In genomic region chr2:26908710-26909386, GRCm38 (mm10) we compare ENCODE assay signal across 7 mouse cellular contexts. TPM values are rescaled to one million over a fixed set of nuclear protein-coding genes. Genes with fewer than 3 reads are reported as not detected.
DNase-seq lines count a peak whose midpoint lies in the region; ATAC-seq lines count a peak whose summit lies in the region.

No protein-coding gene starts in this region.

- 68% methylated on average over 18 of the region's 18 CpGs for WGBS in lung, embryonic 16.5 days
- 90% methylated on average over 18 of the region's 18 CpGs for WGBS in forebrain, embryonic 13.5 days
- 56% methylated on average over 18 of the region's 18 CpGs for WGBS in liver, embryonic 13.5 days (ENCODE audit: insufficient replicate concordance)

- H3K4me3 ChIP-seq in lung, embryonic 16.5 days (ENCODE audit: low read length), result peak overlapping the region; percentile 75
- peak overlapping the region; percentile 90 for H3K4me3 ChIP-seq in forebrain, embryonic 13.5 days
- H3K4me3 ChIP-seq in liver, embryonic 13.5 days (replicated peaks), result peak overlapping the region; percentile 77

- ATAC-seq in lung, embryonic 16.5 days (ENCODE audit: low read depth), result no peak
- ATAC-seq in forebrain, embryonic 13.5 days, result no peak
- ATAC-seq in liver, embryonic 13.5 days (ENCODE audit: low read depth), result no peak

- peak overlapping the region; percentile 76 for H3K4me2 ChIP-seq in lung, embryonic 16.5 days (ENCODE audit: low read depth, low read length)
- peak overlapping the region; percentile 86 for H3K4me2 ChIP-seq in forebrain, embryonic 13.5 days
- H3K4me2 ChIP-seq in liver, embryonic 13.5 days, result peak overlapping the region; percentile 97

- H3K36me3 ChIP-seq in lung, embryonic 16.5 days (ENCODE audit: control insufficient read depth, insufficient read depth, low read length), result peaks cover 43% of the 10 kb centered on the region
- peaks cover 70% of the 10 kb centered on the region for H3K36me3 ChIP-seq in forebrain, embryonic 13.5 days (ENCODE audit: poor library complexity, severe bottlenecking)
- H3K36me3 ChIP-seq in liver, embryonic 13.5 days, result peaks cover 76% of the 10 kb centered on the region

- peaks cover 22% of the 10 kb centered on the region for H3K4me1 ChIP-seq in lung, embryonic 16.5 days (replicated peaks; ENCODE audit: control insufficient read depth, insufficient read depth, low read length)
- H3K4me1 ChIP-seq in forebrain, embryonic 13.5 days, result peaks cover 46% of the 10 kb centered on the region
- H3K4me1 ChIP-seq in liver, embryonic 13.5 days (replicated peaks), result peaks cover 61% of the 10 kb centered on the region

- H3K27ac ChIP-seq in lung, embryonic 16.5 days (ENCODE audit: low read length), result no peak overlapping the region
- no peak overlapping the region for H3K27ac ChIP-seq in forebrain, embryonic 13.5 days
- peak overlapping the region; percentile 16; the same call in 1 of the 2 replicates for H3K27ac ChIP-seq in liver, embryonic 13.5 days

- no peak for DNase-seq in lung, adult 18-20 months
- no peak for DNase-seq in liver, embryonic 13.5 days
- peak; percentile 42 for DNase-seq in thymus, postnatal 25 days
- DNase-seq in embryo, embryonic 10 days (ENCODE audit: low spot score), result no peak
- DNase-seq in right cerebral cortex, postnatal 10 days (ENCODE audit: low spot score in 2 of 2), result no peak

- H3K27me3 ChIP-seq in lung, embryonic 16.5 days (ENCODE audit: control insufficient read depth, insufficient read depth, low read depth, low read length), result no peaks in the 10 kb centered on the region
- H3K27me3 ChIP-seq in forebrain, embryonic 13.5 days, result no peaks in the 10 kb centered on the region
- H3K27me3 ChIP-seq in liver, embryonic 13.5 days, result no peaks in the 10 kb centered on the region

- no peaks in the 10 kb centered on the region for H3K9me3 ChIP-seq in lung, embryonic 16.5 days (ENCODE audit: control insufficient read depth, low read length)
- H3K9me3 ChIP-seq in forebrain, embryonic 13.5 days (replicated peaks), result no peaks in the 10 kb centered on the region
- H3K9me3 ChIP-seq in liver, embryonic 13.5 days (replicated peaks), result no peaks in the 10 kb centered on the region

- peak overlapping the region; percentile 91 for H3K9ac ChIP-seq in lung, embryonic 16.5 days (ENCODE audit: low read length)
- H3K9ac ChIP-seq in forebrain, embryonic 13.5 days, result peak overlapping the region; percentile 90
- peak overlapping the region; percentile 90 for H3K9ac ChIP-seq in liver, embryonic 13.5 days

RNA-seq across cellular contexts. Expression of gene Med22, which starts 1.6 kb away (rescaled TPM):
- polyA plus RNA-seq in lung, embryonic 16.5 days (2015; fragmentation: Nextera tagmentation; extraction: Ambion mirVana), result 48.5 and 49.1 TPM in 2 replicates
- 168 and 187 TPM in 2 replicates for polyA plus RNA-seq in forebrain, embryonic 13.5 days (2015; fragmentation: Nextera tagmentation; extraction: Ambion mirVana)
- polyA plus RNA-seq in liver, embryonic 13.5 days (2015; fragmentation: Nextera tagmentation; extraction: Ambion mirVana), result 24.6 and 25.9 TPM in 2 replicates

RNA-seq across cellular contexts. Expression of gene Rpl7a, which starts 1.7 kb away (rescaled TPM):
- polyA plus RNA-seq in lung, embryonic 16.5 days (2015; fragmentation: Nextera tagmentation; extraction: Ambion mirVana), result 578 and 617 TPM in 2 replicates
- polyA plus RNA-seq in forebrain, embryonic 13.5 days (2015; fragmentation: Nextera tagmentation; extraction: Ambion mirVana), result 620 and 639 TPM in 2 replicates
- 557 and 577 TPM in 2 replicates for polyA plus RNA-seq in liver, embryonic 13.5 days (2015; fragmentation: Nextera tagmentation; extraction: Ambion mirVana)

RNA-seq across cellular contexts. Expression of gene Surf6, which starts 6.2 kb away (rescaled TPM):
- 22.6 and 25.3 TPM in 2 replicates for polyA plus RNA-seq in lung, embryonic 16.5 days (2015; fragmentation: Nextera tagmentation; extraction: Ambion mirVana)
- polyA plus RNA-seq in forebrain, embryonic 13.5 days (2015; fragmentation: Nextera tagmentation; extraction: Ambion mirVana), result 25.0 and 29.6 TPM in 2 replicates
- polyA plus RNA-seq in liver, embryonic 13.5 days (2015; fragmentation: Nextera tagmentation; extraction: Ambion mirVana), result 14.8 and 17.8 TPM in 2 replicates

RNA-seq across cellular contexts. Expression of gene Surf2, which starts 7.3 kb away (rescaled TPM):
- 33.0 and 34.6 TPM in 2 replicates for polyA plus RNA-seq in lung, embryonic 16.5 days (2015; fragmentation: Nextera tagmentation; extraction: Ambion mirVana)
- 53.5 and 60.7 TPM in 2 replicates for polyA plus RNA-seq in forebrain, embryonic 13.5 days (2015; fragmentation: Nextera tagmentation; extraction: Ambion mirVana)
- 36.6 and 41.6 TPM in 2 replicates for polyA plus RNA-seq in liver, embryonic 13.5 days (2015; fragmentation: Nextera tagmentation; extraction: Ambion mirVana)

RNA-seq across cellular contexts. Expression of gene Surf1, which starts 7.5 kb away (rescaled TPM):
- 51.9 and 57.3 TPM in 2 replicates for polyA plus RNA-seq in lung, embryonic 16.5 days (2015; fragmentation: Nextera tagmentation; extraction: Ambion mirVana)
- 61.0 and 64.8 TPM in 2 replicates for polyA plus RNA-seq in forebrain, embryonic 13.5 days (2015; fragmentation: Nextera tagmentation; extraction: Ambion mirVana)
- 39.7 and 43.6 TPM in 2 replicates for polyA plus RNA-seq in liver, embryonic 13.5 days (2015; fragmentation: Nextera tagmentation; extraction: Ambion mirVana)
